Mouse (Mus musculus) midbrain, embryonic 13.5 days (tissue): ENCODE results near the gene Slc29a2. TPM values are rescaled to one million over a fixed set of nuclear protein-coding genes. Genes with fewer than 3 reads are reported as not detected.

Experiments
- ATAC-seq: fragments of 200-750 bp; cut with Nextera tagmentation; 2 replicates; pipeline ENCODE4 v1.8.0; 2017; ENCODE audit warnings: mild to moderate bottlenecking, moderate TSS enrichment, moderate library complexity
- H3K27ac ChIP-seq: fragments of 300-500 bp; sonication (generic); 2 replicates; pipeline ENCODE4 v1.5.1; 2015; ENCODE audit warnings: inconsistent platforms, mild to moderate bottlenecking, moderate library complexity
- H3K27me3 ChIP-seq: fragments of 300-500 bp; sonication (generic); 2 replicates; pipeline ENCODE4 v1.6.1; 2015; ENCODE audit warnings: mild to moderate bottlenecking, inconsistent platforms
- H3K36me3 ChIP-seq: fragments of 300-500 bp; sonication (generic); 2 replicates; pipeline ENCODE4 v1.6.1; 2015; ENCODE audit warnings: mild to moderate bottlenecking, inconsistent platforms
- H3K4me1 ChIP-seq: fragments of 300-500 bp; sonication (generic); replicated peaks from 2 replicates; pipeline ENCODE4 v1.6.1; 2015; ENCODE audit warnings: inconsistent platforms
- H3K4me2 ChIP-seq: fragments of 300-500 bp; sonication (generic); replicated peaks from 2 replicates; pipeline ENCODE4 v1.6.1; 2015; ENCODE audit warnings: moderate library complexity, mild to moderate bottlenecking, inconsistent platforms
- H3K4me3 ChIP-seq: fragments of 300-500 bp; sonication (generic); replicated peaks from 2 replicates; pipeline ENCODE4 v1.5.1; 2015; ENCODE audit warnings: mild to moderate bottlenecking, inconsistent platforms
- H3K9ac ChIP-seq: fragments of 300-500 bp; sonication (generic); replicated peaks from 2 replicates; pipeline ENCODE4 v1.6.1; 2015; ENCODE audit warnings: mild to moderate bottlenecking, inconsistent platforms
- H3K9me3 ChIP-seq: fragments of 300-500 bp; sonication (generic); 2 replicates; pipeline ENCODE4 v1.6.1; 2016; ENCODE audit warnings: mild to moderate bottlenecking, inconsistent platforms
- WGBS: fragments of 180-500 bp; shearing (Covaris S2); methylation state at CpG from one replicate; pipeline ENCODE4 v1.1.7; 2015; 5-methylcytosine and 5-hydroxymethylcytosine counted together
- polyA plus RNA-seq: library from polyadenylated mRNA; unstranded; fragments of >200 nt; fragmentation: Nextera tagmentation; extraction: Ambion mirVana; gene quantifications from 2 replicates; pipeline ENCODE4 v1.2.1, GENCODE M21; 2015

Gene Slc29a2
- polyA plus RNA-seq, 1 experiment from 2014 or later, result 7.8 TPM

GRCm38 (mm10) chr19:5073028-5073427 lies 49.4 kb downstream of the Slc29a2 start:
- peak; percentile 6; the same call in 1 of the 2 replicates for ATAC-seq
- Histone ChIP-seq H3K4me2 (peak overlapping the region; percentile 62), H3K4me3 (peak overlapping the region; percentile 42; the same call in 1 of the 2 replicates)

GRCm38 (mm10) chr19:5073518-5073917 lies 49.9 kb downstream of the Slc29a2 start:
- Histone ChIP-seq H3K4me1 (peaks cover 28% of the 10 kb centered on the region), H3K27ac (no peak overlapping the region), H3K36me3 (no peaks in the 10 kb centered on the region), H3K4me2 (no peak overlapping the region), H3K27me3 (peaks cover 47% of the 10 kb centered on the region), H3K9ac (no peak overlapping the region), H3K9me3 (no peaks in the 10 kb centered on the region), H3K4me3 (no peak overlapping the region)
- 51% methylated on average over 5 of the region's 5 CpGs for WGBS
- ATAC-seq, result no peak

More at GRCm38 (mm10) chr19:5073028-5073427, 49.4 kb downstream of the Slc29a2 start:
- H3K27me3 ChIP-seq, result peaks cover 51% of the 10 kb centered on the region
- H3K9me3 ChIP-seq, result no peaks in the 10 kb centered on the region
- no peak overlapping the region for H3K9ac ChIP-seq
- no peak overlapping the region for H3K27ac ChIP-seq
- under 1% methylated on average over 15 of the region's 15 CpGs for whole genome bisulfite sequencing
- H3K36me3 ChIP-seq, result no peaks in the 10 kb centered on the region
- peaks cover 33% of the 10 kb centered on the region for H3K4me1 ChIP-seq

DNA sequence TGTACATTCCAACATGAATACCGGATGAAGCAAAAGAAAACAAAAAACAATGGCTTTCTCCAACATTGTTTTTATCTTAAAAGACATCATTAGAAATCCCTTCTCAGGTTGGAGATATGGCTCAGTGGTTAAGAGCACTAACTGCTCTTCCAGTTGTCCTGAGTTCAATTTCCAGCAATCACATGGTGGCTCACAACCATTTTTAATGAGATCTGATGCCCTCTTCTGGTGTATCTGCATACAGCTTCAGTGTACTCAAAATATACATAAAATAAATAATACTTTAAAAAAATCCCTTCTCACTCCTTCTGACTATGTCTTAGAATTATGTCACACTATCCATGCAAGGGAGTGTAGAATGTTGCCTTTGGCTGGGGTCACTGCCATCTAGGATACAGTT lies 55.6 kb downstream of the Slc29a2 start:
- Histone ChIP-seq H3K27ac (no peak overlapping the region), H3K9ac (no peak overlapping the region), H3K9me3 (no peaks in the 10 kb centered on the region), H3K4me3 (no peak overlapping the region), H3K4me2 (no peak overlapping the region), H3K4me1 (no peaks in the 10 kb centered on the region), H3K27me3 (peaks cover 61% of the 10 kb centered on the region), H3K36me3 (no peaks in the 10 kb centered on the region)
- ATAC-seq, result no peak
- 98% methylated on average over 1 of the region's 1 CpGs for WGBS

Other genes with a start within 250 kb of the Slc29a2 start
- gene Rbm4, start 230.0 kb upstream of the Slc29a2 start, polyA plus RNA-seq, result 117 and 126 TPM in 2 replicates
- 30.9 and 33.4 TPM in 2 replicates for gene Gm21992, start 212.2 kb upstream of the Slc29a2 start, polyA plus RNA-seq
- gene Rbm14, start 212.2 kb upstream of the Slc29a2 start, polyA plus RNA-seq, result 74.8 and 82.3 TPM in 2 replicates
- gene Ccs, start 184.5 kb upstream of the Slc29a2 start, polyA plus RNA-seq, result 37.9 and 40.2 TPM in 2 replicates
- gene Ccdc87, start 184.5 kb upstream of the Slc29a2 start, polyA plus RNA-seq, result 0.30 and 0.36 TPM in 2 replicates
- 59.0 and 67.5 TPM in 2 replicates for gene Ctsf, start 168.7 kb upstream of the Slc29a2 start, polyA plus RNA-seq
- 1.2 and 1.4 TPM in 2 replicates for gene Actn3, start 146.0 kb upstream of the Slc29a2 start, polyA plus RNA-seq
- gene Zdhhc24, start 145.2 kb upstream of the Slc29a2 start, polyA plus RNA-seq, result 22.7 and 24.1 TPM in 2 replicates
- 12.6 and 12.8 TPM in 2 replicates for gene Bbs1, start 117.2 kb upstream of the Slc29a2 start, polyA plus RNA-seq
- 143 TPM in 2 replicates for gene Dpp3, start 95.6 kb upstream of the Slc29a2 start, polyA plus RNA-seq
- 8.8 and 10.8 TPM in 2 replicates for gene Peli3, start 80.7 kb upstream of the Slc29a2 start, polyA plus RNA-seq
- gene Mrpl11, start 61.7 kb upstream of the Slc29a2 start, polyA plus RNA-seq, result 111 and 113 TPM in 2 replicates
- gene Npas4, start 33.5 kb upstream of the Slc29a2 start, polyA plus RNA-seq, result 0.31 and 0.32 TPM in 2 replicates
- 52.9 and 54.3 TPM in 2 replicates for gene B4gat1, start 15.0 kb downstream of the Slc29a2 start, polyA plus RNA-seq
- 3.9 and 4.3 TPM in 2 replicates for gene AC124502.3, start 15.0 kb downstream of the Slc29a2 start, polyA plus RNA-seq
- 52.6 and 58.9 TPM in 2 replicates for gene Brms1, start 17.5 kb downstream of the Slc29a2 start, polyA plus RNA-seq
- 1.3 and 2.1 TPM in 2 replicates for gene Rin1, start 26.6 kb downstream of the Slc29a2 start, polyA plus RNA-seq
- 11.0 and 15.2 TPM in 2 replicates for gene Cd248, start 44.2 kb downstream of the Slc29a2 start, polyA plus RNA-seq
- 3.7 and 4.4 TPM in 2 replicates for gene Tmem151a, start 61.7 kb downstream of the Slc29a2 start, polyA plus RNA-seq
- 57.1 and 59.0 TPM in 2 replicates for gene Yif1a, start 64.7 kb downstream of the Slc29a2 start, polyA plus RNA-seq
- gene Cnih2, start 74.7 kb downstream of the Slc29a2 start, polyA plus RNA-seq, result 321 and 357 TPM in 2 replicates
- 238 and 242 TPM in 2 replicates for gene Rab1b, start 83.2 kb downstream of the Slc29a2 start, polyA plus RNA-seq
- 63.1 and 69.0 TPM in 2 replicates for gene Klc2, start 94.7 kb downstream of the Slc29a2 start, polyA plus RNA-seq
- gene Pacs1, start 249.3 kb downstream of the Slc29a2 start, polyA plus RNA-seq, result 31.5 and 32.0 TPM in 2 replicates